Mouse (Mus musculus) embryo, embryonic 10 days (tissue): Measurements from ENCODE around the gene Gm8897.
"Not testable (repeated sequence)": the region's sequence is repeated elsewhere in the genome, so short reads cannot be mapped to it uniquely, and the experiment has no call there.

Experiments
- DNase-seq: peaks from one replicate; pipeline ENCODE4 v3.0.0-alpha.2; 2015; ENCODE audit warnings: low spot score

The Gm8897 gene

GRCm38 (mm10) chr5:11416118-11416517, at the start of gene Gm8897:
Gene Gm8897, plus strand, starts transcription at chr5:11416418.
- DNase-seq = not testable (repeated sequence)

- not testable (repeated sequence) for DNase-seq
These were observed 473 bp downstream of the Gm8897 start for GRCm38 (mm10) chr5:11416691-11417090.
